Mouse (Mus musculus): ENCODE measurements at regions not wholly inside any gene's neighbourhood (a gene's known extent, or its start where the extent isn't known, plus 50 kb on each side); places are given as distances from the start of the nearest gene placed in this dataset.

DNA sequence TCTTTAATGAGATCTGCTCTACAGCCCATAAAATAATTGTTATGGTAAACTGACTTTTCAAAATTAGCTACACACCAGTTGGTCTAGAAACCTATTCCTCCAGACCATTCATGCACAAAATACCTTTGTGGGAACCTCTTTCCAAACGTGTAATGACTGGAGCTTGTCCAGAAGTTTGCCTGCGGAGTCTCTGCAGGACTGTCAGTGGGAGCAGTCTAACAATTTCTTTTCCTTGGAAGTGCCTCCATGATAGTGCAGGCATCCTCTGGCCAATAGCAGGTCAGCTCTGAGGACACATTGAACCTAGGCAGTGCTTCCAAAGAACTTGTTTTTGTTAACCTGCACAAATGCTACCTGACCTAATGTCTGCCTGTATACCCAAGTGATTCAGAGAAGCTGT, 932.3 kb downstream of the Pcdh9 start:
- H3K36me3 ChIP-seq (replicated peaks in 1 of 2; ENCODE audit: control insufficient read depth in 1 of 2, insufficient read depth in 1 of 2, low read length in 1 of 2) = no peaks in the 10 kb centered on the region
- H3K79me2 ChIP-seq (replicated peaks; ENCODE audit: control insufficient read depth, extremely low read depth, insufficient read depth, poor library complexity, severe bottlenecking) = no peaks in the 10 kb centered on the region
- H3K9ac ChIP-seq (ENCODE audit: insufficient read depth, low read depth) = no peak overlapping the region
- DNase-seq (ENCODE audit: extremely low read depth) = no peak
- H3K9me3 ChIP-seq (replicated peaks; ENCODE audit: low read length) = peaks cover 14% of the 10 kb centered on the region
- H3K4me1 ChIP-seq (ENCODE audit: control insufficient read depth in 1 of 2, insufficient read depth in 2 of 2) = no peaks in the 10 kb centered on the region
- H3K27me3 ChIP-seq (replicated peaks) = no peaks in the 10 kb centered on the region
- H3K4me3 ChIP-seq (replicated peaks in 1 of 3; ENCODE audit: low read depth in 2 of 3, low read length in 2 of 3, poor library complexity in 1 of 3) = no peak overlapping the region
- dilution Hi-C loops (cut with MboI; ENCODE audit: extremely low pct_ligation_motif_present, extremely low pct_unique_long_range_greater_than_20kb, low sequenced_read_pairs) = no loop called here
- in situ Hi-C loops (cut with MboI; ENCODE audit: low pct_ligation_motif_present, low pct_unique_long_range_greater_than_20kb, low sequenced_read_pairs) = no loop called here
- H3K4me2 ChIP-seq (ENCODE audit: insufficient read depth, low read depth, poor library complexity, severe bottlenecking) = no peak overlapping the region
- no peak overlapping the region for H3K27ac ChIP-seq (ENCODE audit: insufficient read depth, low read depth)
- TF ChIP-seq ZKSCAN1 (IDR thresholded peaks at IDR 0.05; ENCODE audit: borderline replicate concordance, low read depth, low read length) = no peak

DNA sequence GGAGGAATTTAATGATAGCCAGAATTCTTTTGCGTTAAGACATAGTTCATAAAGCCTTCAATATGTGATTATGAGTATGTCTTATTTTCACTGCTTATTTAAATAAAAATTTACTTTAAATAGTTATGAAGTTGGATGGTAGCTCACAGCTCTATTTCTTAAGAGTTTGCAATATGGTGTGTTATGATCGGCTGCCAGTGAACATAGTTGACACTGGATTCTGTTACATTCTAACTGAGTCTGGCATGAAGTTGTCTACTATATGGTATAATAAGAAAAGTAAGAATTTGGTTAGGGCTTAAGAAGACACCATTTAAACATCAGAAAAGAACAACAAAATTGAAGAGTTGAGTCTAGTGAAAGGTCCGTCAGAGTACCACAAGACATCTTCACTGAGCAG, 935.0 kb downstream of the Pcdh9 start:
- Histone ChIP-seq H3K27ac (ENCODE audit: insufficient read depth, low read depth) (no peak overlapping the region), H3K27me3 (replicated peaks) (no peaks in the 10 kb centered on the region), H3K4me3 (replicated peaks in 1 of 3; ENCODE audit: low read depth in 2 of 3, low read length in 2 of 3, poor library complexity in 1 of 3) (no peak overlapping the region), H3K79me2 (replicated peaks; ENCODE audit: control insufficient read depth, extremely low read depth, insufficient read depth, poor library complexity, severe bottlenecking) (no peaks in the 10 kb centered on the region), H3K4me1 (ENCODE audit: control insufficient read depth in 1 of 2, insufficient read depth in 2 of 2) (no peaks in the 10 kb centered on the region), H3K9ac (ENCODE audit: insufficient read depth, low read depth) (no peak overlapping the region), H3K4me2 (ENCODE audit: insufficient read depth, low read depth, poor library complexity, severe bottlenecking) (no peak overlapping the region), H3K36me3 (replicated peaks in 1 of 2; ENCODE audit: control insufficient read depth in 1 of 2, insufficient read depth in 1 of 2, low read length in 1 of 2) (no peaks in the 10 kb centered on the region), H3K9me3 (replicated peaks; ENCODE audit: low read length) (peaks cover 22% of the 10 kb centered on the region)
- dilution Hi-C loops (cut with MboI; ENCODE audit: extremely low pct_ligation_motif_present, extremely low pct_unique_long_range_greater_than_20kb, low sequenced_read_pairs) = no loop called here
- DNase-seq (ENCODE audit: extremely low read depth) = no peak
- TF ChIP-seq SIN3A (IDR thresholded peaks at IDR 0.05; ENCODE audit: low read length) (no peak), GABPA (IDR thresholded peaks at IDR 0.05; ENCODE audit: insufficient replicate concordance, low read depth, low read length) (no peak), NRF1 (IDR thresholded peaks at IDR 0.05; ENCODE audit: low read depth, low read length) (no peak), NELFE (IDR thresholded peaks at IDR 0.05; ENCODE audit: low read depth, low read length) (no peak), CTCF (conservative IDR thresholded peaks at IDR 0.05 in 1 of 2, IDR thresholded peaks at IDR 0.05 in 1 of 2; ENCODE audit: low read depth in 2 of 2, low read length in 2 of 2) (no peak), IRF4 (IDR thresholded peaks at IDR 0.05; ENCODE audit: low read depth, low read length) (no peak), MAFK (IDR thresholded peaks at IDR 0.05; ENCODE audit: insufficient replicate concordance, low read length) (no peak), ETS1 (conservative IDR thresholded peaks at IDR 0.05; ENCODE audit: low read depth, low read length) (no peak), ZKSCAN1 (IDR thresholded peaks at IDR 0.05; ENCODE audit: borderline replicate concordance, low read depth, low read length) (no peak), USF2 (conservative IDR thresholded peaks at IDR 0.05; ENCODE audit: low read depth, low read length) (no peak), RCOR1 (conservative IDR thresholded peaks at IDR 0.05; ENCODE audit: low read depth, low read length) (no peak), CHD2 (IDR thresholded peaks at IDR 0.05; ENCODE audit: low read length) (no peak), HCFC1 (IDR thresholded peaks at IDR 0.05; ENCODE audit: low read depth, low read length) (no peak), POLR2A (IDR thresholded peaks at IDR 0.05; ENCODE audit: low read depth, low read length) (no peak), CHD1 (IDR thresholded peaks at IDR 0.05; ENCODE audit: low read depth, low read length) (no peak), MAZ (IDR thresholded peaks at IDR 0.05; ENCODE audit: low read depth, low read length) (no peak), USF1 (IDR thresholded peaks at IDR 0.05; ENCODE audit: low read depth, low read length) (no peak), UBTF (IDR thresholded peaks at IDR 0.05; ENCODE audit: low read depth, low read length) (no peak), ZMIZ1 (IDR thresholded peaks at IDR 0.05; ENCODE audit: low read depth, low read length) (no peak), KAT2A (IDR thresholded peaks at IDR 0.05; ENCODE audit: insufficient replicate concordance, low read length) (no peak)
- in situ Hi-C loops (cut with MboI; ENCODE audit: low pct_ligation_motif_present, low pct_unique_long_range_greater_than_20kb, low sequenced_read_pairs) = no loop called here
